Comparison of ENCODE assay signal across 8 mouse cellular contexts in the genomic region with DNA sequence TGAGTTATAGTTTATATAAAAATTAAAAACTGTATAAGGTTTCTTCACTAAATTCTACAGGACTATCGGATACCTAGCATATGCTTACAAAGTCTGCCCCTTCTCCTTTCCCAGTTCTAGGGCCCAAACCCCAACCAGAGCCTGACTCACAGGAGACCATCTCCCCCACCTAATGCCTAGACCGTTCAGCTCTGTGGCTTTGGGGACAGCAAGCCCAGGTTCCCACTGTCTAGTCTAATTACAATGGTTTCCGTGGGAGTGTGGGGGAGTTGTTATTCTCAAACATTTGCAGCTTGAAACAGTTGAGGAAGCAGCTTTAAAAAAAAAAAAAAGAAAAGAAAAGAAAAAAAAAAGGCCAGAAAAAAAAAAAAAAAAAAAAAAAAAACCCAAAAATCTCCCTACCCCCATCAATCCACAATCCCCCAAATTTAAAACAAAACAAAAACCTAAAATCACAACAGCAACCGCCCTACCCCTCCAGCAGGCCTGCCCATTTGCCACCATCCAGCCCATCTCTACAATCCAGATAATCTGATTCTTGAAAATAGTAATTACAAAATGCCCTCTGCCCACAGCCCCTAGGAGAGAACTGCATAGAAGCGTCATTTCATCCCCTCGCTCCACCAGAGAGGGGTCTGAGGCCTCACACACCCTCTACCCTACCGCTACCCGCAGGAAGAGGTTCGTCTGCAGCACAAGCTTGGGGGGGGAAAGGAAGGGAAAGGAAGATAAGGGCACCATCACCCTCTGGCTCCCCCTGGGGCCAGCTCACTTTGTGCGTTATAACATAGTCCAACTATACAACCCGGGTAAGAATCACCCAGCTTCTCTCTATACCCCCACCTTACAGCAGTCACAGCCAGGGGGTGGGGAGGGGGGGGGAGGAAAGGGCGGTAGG. TPM values are rescaled to one million over a fixed set of nuclear protein-coding genes. Genes with fewer than 3 reads are reported as not detected.
A peak's percentile ranks its signal among the peaks of the same experiment; 100 is the strongest.
DNase-seq lines count a peak whose midpoint lies in the region; ATAC-seq and TF ChIP-seq lines count a peak whose summit lies in the region.

No protein-coding gene starts in this region.

- H3K27ac ChIP-seq in kidney, embryonic 16.5 days (ENCODE audit: low read length): peak overlapping the region; percentile 94
- no peak overlapping the region for H3K27ac ChIP-seq in hindbrain, postnatal 0 days
- H3K27ac ChIP-seq in midbrain, embryonic 12.5 days (replicated peaks): 0 out of 2 replicates have a peak overlapping the region, but pooled peaks have one; percentile 42

- no peak for DNase-seq in kidney, adult 9 months
- DNase-seq in T-cell, adult 2 months (ENCODE audit: low spot score): peak; percentile 69
- no peak for DNase-seq in hindbrain, postnatal 0 days (ENCODE audit: low spot score)
- peak; percentile 71 for DNase-seq in thymus, postnatal 25 days
- no peak for DNase-seq in urinary bladder, adult 2 months (ENCODE audit: low spot score)
- no peak for DNase-seq in urinary bladder, postnatal 14 days (ENCODE audit: low spot score)

- WGBS in kidney, embryonic 16.5 days: 52% methylated on average over 12 of the region's 12 CpGs
- 59% methylated on average over 12 of the region's 12 CpGs for WGBS in hindbrain, postnatal 0 days
- 68% methylated on average over 12 of the region's 12 CpGs for WGBS in midbrain, embryonic 12.5 days

- no peak for TF ChIP-seq CTCF in hindbrain, postnatal 0 days (IDR thresholded peaks at IDR 0.05; ENCODE audit: low read depth)

- peaks cover 48% of the 10 kb centered on the region for H3K36me3 ChIP-seq in kidney, embryonic 16.5 days (ENCODE audit: insufficient read depth, low read length)
- peaks cover 43% of the 10 kb centered on the region for H3K36me3 ChIP-seq in hindbrain, postnatal 0 days (ENCODE audit: insufficient read depth, low read length)
- H3K36me3 ChIP-seq in midbrain, embryonic 12.5 days: peaks cover 45% of the 10 kb centered on the region

- peaks cover 26% of the 10 kb centered on the region for H3K4me1 ChIP-seq in kidney, embryonic 16.5 days (ENCODE audit: insufficient read depth, low read length)
- H3K4me1 ChIP-seq in hindbrain, postnatal 0 days (ENCODE audit: insufficient read depth, low read length): no peaks in the 10 kb centered on the region
- peaks cover 9% of the 10 kb centered on the region for H3K4me1 ChIP-seq in midbrain, embryonic 12.5 days

- H3K9me3 ChIP-seq in kidney, embryonic 16.5 days (ENCODE audit: low read length): no peaks in the 10 kb centered on the region
- no peaks in the 10 kb centered on the region for H3K9me3 ChIP-seq in hindbrain, postnatal 0 days (ENCODE audit: low read length)
- no peaks in the 10 kb centered on the region for H3K9me3 ChIP-seq in midbrain, embryonic 12.5 days

- no peak overlapping the region for H3K4me3 ChIP-seq in kidney, embryonic 16.5 days (ENCODE audit: low read length)
- H3K4me3 ChIP-seq in hindbrain, postnatal 0 days (ENCODE audit: low read length): no peak overlapping the region
- H3K4me3 ChIP-seq in midbrain, embryonic 12.5 days: no peak overlapping the region

- ATAC-seq in kidney, embryonic 16.5 days (ENCODE audit: low FRiP score, low TSS enrichment): no peak
- ATAC-seq in hindbrain, postnatal 0 days: no peak
- no peak for ATAC-seq in midbrain, embryonic 12.5 days (ENCODE audit: low FRiP score, low read depth)

- H3K4me2 ChIP-seq in kidney, embryonic 16.5 days (replicated peaks; ENCODE audit: low read depth, low read length): peak overlapping the region; percentile 70
- peak overlapping the region; percentile 77 for H3K4me2 ChIP-seq in hindbrain, postnatal 0 days (ENCODE audit: low read depth, low read length)
- no peak overlapping the region; the same call in 1 of the 2 replicates for H3K4me2 ChIP-seq in midbrain, embryonic 12.5 days (replicated peaks)

- 0 out of 2 replicates have a peak overlapping the region, but pooled peaks have one; percentile 13 for H3K9ac ChIP-seq in kidney, embryonic 16.5 days (replicated peaks; ENCODE audit: low read length)
- no peak overlapping the region for H3K9ac ChIP-seq in hindbrain, postnatal 0 days (replicated peaks; ENCODE audit: low read length)
- H3K9ac ChIP-seq in midbrain, embryonic 12.5 days (replicated peaks): peak overlapping the region; percentile 41; the same call in 1 of the 2 replicates

- H3K27me3 ChIP-seq in kidney, embryonic 16.5 days (ENCODE audit: insufficient read depth, low read length): no peaks in the 10 kb centered on the region
- no peaks in the 10 kb centered on the region for H3K27me3 ChIP-seq in hindbrain, postnatal 0 days (ENCODE audit: insufficient read depth, low read length)
- no peaks in the 10 kb centered on the region for H3K27me3 ChIP-seq in midbrain, embryonic 12.5 days

RNA-seq across cellular contexts. Expression of a gene that starts 1.1 kb away (rescaled TPM):
- polyA plus RNA-seq in kidney, embryonic 16.5 days (2015; fragmentation: Nextera tagmentation; extraction: Ambion mirVana): 103 and 119 TPM in 2 replicates
- total RNA-seq in hindbrain, postnatal 0 days (2014; rRNA removed): 62.4 and 99.4 TPM in 2 replicates
- 61.1 and 62.3 TPM in 2 replicates for polyA plus RNA-seq in hindbrain, postnatal 0 days (2015; fragmentation: Nextera tagmentation; extraction: Ambion mirVana)
- polyA plus RNA-seq in midbrain, embryonic 12.5 days (2016; fragmentation: Nextera tagmentation; extraction: Ambion mirVana): 83.1 and 85.9 TPM in 2 replicates
- polyA plus RNA-seq in urinary bladder, adult 2 months (2012; rRNA removed): 83.1 and 89.5 TPM in 2 replicates

RNA-seq across cellular contexts. Expression of a gene that starts 23.1 kb away (rescaled TPM):
- 2.6 and 3.3 TPM in 2 replicates for polyA plus RNA-seq in kidney, embryonic 16.5 days (2015; fragmentation: Nextera tagmentation; extraction: Ambion mirVana)
- total RNA-seq in hindbrain, postnatal 0 days (2014; rRNA removed): 2.7 and 6.5 TPM in 2 replicates
- 0.45 and 0.64 TPM in 2 replicates for polyA plus RNA-seq in hindbrain, postnatal 0 days (2015; fragmentation: Nextera tagmentation; extraction: Ambion mirVana)
- polyA plus RNA-seq in midbrain, embryonic 12.5 days (2016; fragmentation: Nextera tagmentation; extraction: Ambion mirVana): 0.61 and 1.3 TPM in 2 replicates
- polyA plus RNA-seq in urinary bladder, adult 2 months (2012; rRNA removed): 0.04 and 0.08 TPM in 2 replicates

RNA-seq across cellular contexts. Expression of a gene that starts 38.6 kb away (rescaled TPM):
- polyA plus RNA-seq in kidney, embryonic 16.5 days (2015; fragmentation: Nextera tagmentation; extraction: Ambion mirVana): 12.4 and 14.1 TPM in 2 replicates
- 27.7 and 37.8 TPM in 2 replicates for total RNA-seq in hindbrain, postnatal 0 days (2014; rRNA removed)
- polyA plus RNA-seq in hindbrain, postnatal 0 days (2015; fragmentation: Nextera tagmentation; extraction: Ambion mirVana): 7.4 and 7.6 TPM in 2 replicates
- polyA plus RNA-seq in midbrain, embryonic 12.5 days (2016; fragmentation: Nextera tagmentation; extraction: Ambion mirVana): 13.4 and 13.8 TPM in 2 replicates
- polyA plus RNA-seq in urinary bladder, adult 2 months (2012; rRNA removed): 25.7 and 39.0 TPM in 2 replicates

RNA-seq across cellular contexts. Expression of a gene that starts 42.8 kb away (rescaled TPM):
- polyA plus RNA-seq in kidney, embryonic 16.5 days (2015; fragmentation: Nextera tagmentation; extraction: Ambion mirVana): not detected in 2 replicates
- total RNA-seq in hindbrain, postnatal 0 days (2014; rRNA removed): 0.05 TPM in 1 of 2 replicates, not detected in the other
- polyA plus RNA-seq in hindbrain, postnatal 0 days (2015; fragmentation: Nextera tagmentation; extraction: Ambion mirVana): 0.52 and 0.59 TPM in 2 replicates
- polyA plus RNA-seq in midbrain, embryonic 12.5 days (2016; fragmentation: Nextera tagmentation; extraction: Ambion mirVana): 8.7 and 13.1 TPM in 2 replicates
- 0.04 and 0.09 TPM in 2 replicates for polyA plus RNA-seq in urinary bladder, adult 2 months (2012; rRNA removed)

RNA-seq across cellular contexts. Expression of a gene that starts 54.5 kb away (rescaled TPM):
- 0.17 TPM in 1 of 2 replicates, not detected in the other for polyA plus RNA-seq in kidney, embryonic 16.5 days (2015; fragmentation: Nextera tagmentation; extraction: Ambion mirVana)
- 1.4 and 4.5 TPM in 2 replicates for total RNA-seq in hindbrain, postnatal 0 days (2014; rRNA removed)
- polyA plus RNA-seq in hindbrain, postnatal 0 days (2015; fragmentation: Nextera tagmentation; extraction: Ambion mirVana): 0.29 TPM in 1 of 2 replicates, not detected in the other
- 0.14 and 0.34 TPM in 2 replicates for polyA plus RNA-seq in midbrain, embryonic 12.5 days (2016; fragmentation: Nextera tagmentation; extraction: Ambion mirVana)
- polyA plus RNA-seq in urinary bladder, adult 2 months (2012; rRNA removed): 4.0 and 6.8 TPM in 2 replicates

Comparison
In these comparisons a context has a peak if more than half of its experiments do, and no peak if none do; other contexts are left out.
1. DNase-seq: peak in T-cell, adult 2 months (single experiment) and thymus, postnatal 25 days (single experiment); none in kidney, adult 9 months (single experiment), hindbrain, postnatal 0 days (single experiment), urinary bladder, adult 2 months (single experiment) and urinary bladder, postnatal 14 days (single experiment).